Mouse (Mus musculus): Measurements from ENCODE around the gene Ece1.

Ece1 gene

GRCm38 (mm10) chr4:137853822-137854221, 8.2 kb upstream of the Ece1 start:
- in situ Hi-C loops (cut with MboI, MseI), result loop anchor here (5.0 to 25.0 kb wide), 3 partner anchors 98 to 1892 kb away; partner anchors contain the start of genes Gale, Hp1bp3 and Lypla2

- in situ Hi-C loops (cut with MboI, MseI), result loop anchor here (10.0 to 25.0 kb wide), 2 partner anchors 359 to 1894 kb away; partner anchors contain the start of genes Gale, Hp1bp3 and Lypla2
Measured at GRCm38 (mm10) chr4:137855741-137856341, 6.2 kb upstream of the Ece1 start.

GRCm38 (mm10) chr4:137857116-137857515, 4.9 kb upstream of the Ece1 start:
- in situ Hi-C loops (cut with MboI, MseI), result loop anchor here (10.0 to 25.0 kb wide), 2 partner anchors 358 to 1895 kb away; partner anchors contain the start of genes Gale, Hp1bp3 and Lypla2

- in situ Hi-C loops (cut with MboI, MseI), result loop anchor here (10.0 to 25.0 kb wide), 2 partner anchors 356 to 1896 kb away; partner anchors contain the start of genes Gale, Hp1bp3 and Lypla2
Measured at GRCm38 (mm10) chr4:137858371-137858770, 3.7 kb upstream of the Ece1 start.

GRCm38 (mm10) chr4:137861461-137862011, 501 bp upstream of the Ece1 start:
- in situ Hi-C loops (cut with MboI, MseI), result loop anchor here (25.0 kb wide), 1 partner anchor 1899 kb away; the partner anchor contains the start of genes Gale and Lypla2

GRCm38 (mm10) chr4:137862516-137863240, 641 bp downstream of the Ece1 start:
- in situ Hi-C loops (cut with MboI, MseI), result loop anchor here (25.0 kb wide), 1 partner anchor 1900 kb away; the partner anchor contains the start of genes Gale and Lypla2

- in situ Hi-C loops (cut with MboI, MseI), result loop anchor here (25.0 kb wide), 1 partner anchor 1902 kb away; the partner anchor contains the start of genes Gale and Lypla2
Measured at GRCm38 (mm10) chr4:137864031-137864430, 2.0 kb downstream of the Ece1 start.

- in situ Hi-C loops (cut with MboI, MseI), result loop anchor here (25.0 kb wide), 1 partner anchor 1902 kb away; the partner anchor contains the start of genes Gale and Lypla2
Measured at GRCm38 (mm10) chr4:137864769-137865168, 2.7 kb downstream of the Ece1 start.

GRCm38 (mm10) chr4:137865221-137865641, 3.2 kb downstream of the Ece1 start:
- in situ Hi-C loops (cut with MboI, MseI), result loop anchor here (25.0 kb wide), 1 partner anchor 1903 kb away; the partner anchor contains the start of genes Gale and Lypla2

GRCm38 (mm10) chr4:137866206-137866863, 4.3 kb downstream of the Ece1 start:
- in situ Hi-C loops (cut with MboI, MseI), result loop anchor here (25.0 kb wide), 1 partner anchor 1904 kb away; the partner anchor contains the start of genes Gale and Lypla2

- in situ Hi-C loops (cut with MboI, MseI), result loop anchor here (25.0 kb wide), 1 partner anchor 1905 kb away; the partner anchor contains the start of genes Gale and Lypla2
Measured at GRCm38 (mm10) chr4:137867225-137867624, 5.2 kb downstream of the Ece1 start.

- in situ Hi-C loops (cut with MboI, MseI), result loop anchor here (25.0 kb wide), 1 partner anchor 1905 kb away; the partner anchor contains the start of genes Gale and Lypla2
Measured at GRCm38 (mm10) chr4:137867675-137868257, 5.7 kb downstream of the Ece1 start.

GRCm38 (mm10) chr4:137869667-137870274, 7.7 kb downstream of the Ece1 start:
- in situ Hi-C loops (cut with MboI, MseI), result loop anchor here (25.0 kb wide), 1 partner anchor 1907 kb away; the partner anchor contains the start of genes Gale and Lypla2

GRCm38 (mm10) chr4:137870979-137871378, 8.9 kb downstream of the Ece1 start:
- in situ Hi-C loops (cut with MboI, MseI), result loop anchor here (25.0 kb wide), 1 partner anchor 1909 kb away; the partner anchor contains the start of genes Gale and Lypla2

- in situ Hi-C loops (cut with MboI, MseI), result loop anchor here (25.0 kb wide), 1 partner anchor 1909 kb away; the partner anchor contains the start of genes Gale and Lypla2
Measured at GRCm38 (mm10) chr4:137871431-137871830, 9.4 kb downstream of the Ece1 start.

GRCm38 (mm10) chr4:137874337-137874736, 12.3 kb downstream of the Ece1 start:
- in situ Hi-C loops (cut with MboI, MseI), result loop anchor here (25.0 kb wide), 1 partner anchor 1912 kb away; the partner anchor contains the start of genes Gale and Lypla2

- in situ Hi-C loops (cut with MboI, MseI), result loop anchor here (25.0 kb wide), 1 partner anchor 1913 kb away; the partner anchor contains the start of genes Gale and Lypla2
Measured at GRCm38 (mm10) chr4:137874826-137875225, 12.8 kb downstream of the Ece1 start.

GRCm38 (mm10) chr4:137875466-137876092, 13.5 kb downstream of the Ece1 start:
- in situ Hi-C loops (cut with MboI, MseI), result no loop called here

- in situ Hi-C loops (cut with MboI, MseI), result no loop called here
Measured at GRCm38 (mm10) chr4:137876834-137877233, 14.8 kb downstream of the Ece1 start.

All from T-helper 2 cell (primary cell).